Mouse (Mus musculus) erythroblast, embryonic 14.5 days (primary cell): ENCODE results near the gene Abhd16b.

Experiments used
- GATA1 ChIP-seq: IDR thresholded peaks from 2 replicates; pipeline ENCODE4 v1.6.1; 2012; ENCODE audit warnings: low read length, inconsistent platforms, mixed read lengths
- TAL1 ChIP-seq: IDR thresholded peaks from 3 replicates; pipeline ENCODE4 v1.6.1; 2012; ENCODE audit warnings: low read length, inconsistent platforms, mixed read lengths

DNA sequence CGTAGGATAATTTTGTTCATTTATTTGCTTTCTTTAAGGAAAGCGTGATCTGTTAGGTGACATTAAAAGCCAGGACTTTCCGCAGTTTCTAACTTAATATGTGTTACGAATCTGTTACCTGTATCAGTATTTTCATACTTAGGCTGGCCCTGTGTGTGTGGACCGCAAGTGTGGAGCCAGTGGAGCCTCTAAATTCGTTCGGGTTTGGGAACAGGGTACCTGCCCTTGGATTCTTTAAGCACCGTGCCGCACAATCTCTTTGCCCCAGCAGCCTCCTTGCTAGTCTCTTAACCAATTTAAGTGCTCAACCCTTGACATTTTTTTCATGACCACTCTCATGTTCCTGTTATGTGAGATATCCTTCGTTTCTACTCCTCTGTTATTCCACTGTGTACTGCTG is 28.5 kb downstream of the Abhd16b start:
- TF ChIP-seq TAL1 = no peak
- no peak for TF ChIP-seq GATA1
